27 mouse cellular contexts compared by ENCODE assay signal in the genomic region with DNA sequence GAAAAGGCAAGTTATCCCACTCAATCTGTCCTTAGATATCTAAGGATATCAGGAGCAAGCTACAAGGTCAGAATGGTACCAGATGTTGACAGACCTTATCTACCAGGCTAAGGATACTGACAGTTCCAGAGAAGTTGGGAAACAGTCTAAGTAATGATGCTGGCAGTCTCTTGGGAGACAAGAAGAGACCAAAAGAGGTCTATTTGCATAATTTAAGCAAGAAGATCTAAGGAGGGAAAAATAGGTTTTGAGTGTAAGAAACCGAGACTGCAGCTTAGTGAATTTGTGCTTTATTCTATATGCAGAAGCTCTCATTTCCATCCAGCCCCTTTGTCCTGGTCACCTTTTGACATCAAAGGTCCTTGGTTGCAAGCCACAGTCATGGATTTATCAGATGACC.
"Had no signal": no experiment of that assay in that cellular context is flagged by ENCODE, and none has a peak within 500 bp of the region (broad histone marks: within the 10 kb centered on the region; RNA-seq: fewer than 3 reads in every experiment).

No protein-coding gene starts in this region.

- DNase-seq: cerebellum, adult 8-10 months; cerebellum, adult 9-10 months; cerebellum, adult 9-11 months; cerebellum, postnatal 10 days; cerebellum, postnatal 14 days; cerebellum, postnatal 25 days; cerebellum, postnatal 36 days; embryo, embryonic 11 days; forebrain, postnatal 0 days; gastrocnemius, adult 2 months; gastrocnemius, postnatal 10 days; gastrocnemius, postnatal 14 days; gastrocnemius, postnatal 25 days; gastrocnemius, postnatal 36 days; heart, adult 18-20 months; heart, adult 2 months had no signal

- H3K9ac ChIP-seq: embryonic facial prominence, embryonic 12.5 days; embryonic facial prominence, embryonic 13.5 days; embryonic facial prominence, embryonic 15.5 days; forebrain, embryonic 12.5 days; forebrain, embryonic 13.5 days; forebrain, embryonic 15.5 days; forebrain, postnatal 0 days had no signal

- H3K4me2 ChIP-seq: embryonic facial prominence, embryonic 12.5 days; embryonic facial prominence, embryonic 13.5 days; embryonic facial prominence, embryonic 15.5 days; forebrain, embryonic 12.5 days; forebrain, embryonic 13.5 days; forebrain, embryonic 15.5 days had no signal

- H3K27ac ChIP-seq: embryonic facial prominence, embryonic 10.5 days; embryonic facial prominence, embryonic 12.5 days; embryonic facial prominence, embryonic 13.5 days; embryonic facial prominence, embryonic 15.5 days; forebrain, embryonic 10.5 days; forebrain, embryonic 12.5 days; forebrain, embryonic 13.5 days; forebrain, embryonic 15.5 days; gastrocnemius, adult 2 months; heart, adult 2 months had no signal

- H3K4me1 ChIP-seq: embryonic facial prominence, embryonic 15.5 days; forebrain, embryonic 13.5 days; forebrain, embryonic 15.5 days had no signal

- H3K4me3 ChIP-seq: embryonic facial prominence, embryonic 10.5 days; embryonic facial prominence, embryonic 12.5 days; embryonic facial prominence, embryonic 13.5 days; embryonic facial prominence, embryonic 15.5 days; erythroblast, embryonic 14.5 days; forebrain, embryonic 10.5 days; forebrain, embryonic 12.5 days; forebrain, embryonic 13.5 days; forebrain, embryonic 15.5 days; gastrocnemius, adult 2 months; heart, adult 2 months had no signal

- H3K27me3 ChIP-seq: embryonic facial prominence, embryonic 12.5 days; embryonic facial prominence, embryonic 15.5 days; forebrain, embryonic 12.5 days; forebrain, embryonic 13.5 days; forebrain, embryonic 15.5 days had no signal

- H3K9me3 ChIP-seq: embryonic facial prominence, embryonic 10.5 days; embryonic facial prominence, embryonic 12.5 days; embryonic facial prominence, embryonic 13.5 days; embryonic facial prominence, embryonic 15.5 days; forebrain, embryonic 10.5 days; forebrain, embryonic 12.5 days; forebrain, embryonic 13.5 days; forebrain, embryonic 15.5 days had no signal

- ATAC-seq: forebrain, embryonic 13.5 days; forebrain, embryonic 14.5 days; forebrain, embryonic 15.5 days; forebrain, embryonic 16.5 days; forebrain, postnatal 0 days had no signal

- H3K36me3 ChIP-seq: embryonic facial prominence, embryonic 10.5 days; embryonic facial prominence, embryonic 12.5 days; embryonic facial prominence, embryonic 13.5 days; embryonic facial prominence, embryonic 15.5 days; forebrain, embryonic 10.5 days; forebrain, embryonic 12.5 days; forebrain, embryonic 15.5 days had no signal
